Mouse (Mus musculus): ENCODE data around the gene Cpn2.

Cpn2 gene

DNA sequence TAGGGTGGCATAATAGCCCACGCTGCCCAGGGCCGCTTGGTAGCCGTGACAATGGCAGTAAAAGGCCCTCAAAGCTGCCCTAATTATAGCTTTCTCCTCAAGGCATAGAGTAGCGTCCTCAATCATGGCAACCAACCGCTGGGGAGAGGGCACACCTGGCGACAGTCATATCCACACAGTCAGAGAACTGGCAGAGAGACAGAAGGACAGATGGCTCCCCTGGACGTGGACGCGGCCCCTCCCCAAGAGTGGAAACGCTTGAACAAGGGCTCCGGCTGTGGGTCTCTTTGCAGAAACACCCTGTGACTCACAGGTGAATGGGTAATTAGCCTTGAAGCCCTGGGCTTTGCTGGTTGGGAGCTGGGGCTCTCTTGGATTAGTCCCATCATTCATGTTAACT, 11.1 kb upstream of the Cpn2 start:
- DNase-seq: peak; percentile 47 to 57

DNA sequence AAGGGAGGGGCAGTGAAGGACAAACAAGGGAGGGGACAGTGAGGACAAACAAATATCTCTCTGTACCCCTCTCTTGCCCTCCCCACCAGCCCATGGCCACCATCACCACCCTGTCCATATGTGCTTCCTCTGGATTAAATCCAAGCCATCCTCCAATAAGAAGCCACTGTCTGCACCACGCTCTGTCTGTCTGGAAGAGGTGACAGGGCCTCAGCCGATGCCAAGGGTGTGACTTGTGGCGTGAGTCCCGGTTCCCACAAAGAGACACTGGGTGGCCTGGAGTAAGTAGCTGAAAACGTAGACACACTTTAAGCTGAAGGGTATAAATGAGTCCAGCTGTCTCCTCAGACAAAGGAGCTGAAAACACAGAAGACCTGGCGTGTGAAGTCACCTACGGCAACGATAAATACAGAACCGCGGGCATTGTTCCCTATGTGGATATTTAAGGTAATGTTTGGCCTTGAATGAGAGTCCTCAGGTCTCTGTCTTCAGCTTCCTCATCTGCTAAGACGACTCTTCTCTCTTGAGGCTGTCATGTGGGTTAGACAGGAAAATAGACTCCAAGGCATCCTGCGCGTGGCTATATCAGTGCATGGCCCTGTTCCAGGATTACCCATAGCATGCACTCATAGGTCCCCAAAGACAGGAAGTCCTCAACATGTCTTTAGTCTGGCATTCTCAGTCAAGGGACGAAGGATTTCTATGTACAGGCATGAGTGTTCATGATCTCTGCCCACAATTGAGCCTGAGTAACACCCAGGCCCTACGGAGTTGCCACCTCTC, 8.4 kb upstream of the Cpn2 start:
- no peak for DNase-seq

DNA sequence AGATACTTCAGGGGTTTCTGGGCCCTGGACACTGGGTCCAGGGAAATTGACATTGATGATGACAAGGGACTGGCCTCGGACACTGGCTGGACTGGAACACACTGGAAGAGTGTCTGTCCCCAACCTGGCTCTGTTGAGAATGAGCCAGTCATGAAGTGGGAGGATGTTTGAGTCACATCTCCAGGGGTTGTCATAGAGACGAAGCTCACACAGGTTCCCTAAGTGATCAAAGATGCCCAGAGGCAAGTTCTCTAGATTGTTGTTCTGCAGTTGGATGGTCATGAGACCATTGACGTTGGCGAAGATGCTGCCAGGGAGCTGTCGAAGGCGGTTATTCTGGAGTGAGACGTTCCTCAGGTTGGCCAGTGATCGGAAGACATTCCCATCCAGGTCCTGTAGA, 5.8 kb upstream of the Cpn2 start:
- no peak for DNase-seq

DNA sequence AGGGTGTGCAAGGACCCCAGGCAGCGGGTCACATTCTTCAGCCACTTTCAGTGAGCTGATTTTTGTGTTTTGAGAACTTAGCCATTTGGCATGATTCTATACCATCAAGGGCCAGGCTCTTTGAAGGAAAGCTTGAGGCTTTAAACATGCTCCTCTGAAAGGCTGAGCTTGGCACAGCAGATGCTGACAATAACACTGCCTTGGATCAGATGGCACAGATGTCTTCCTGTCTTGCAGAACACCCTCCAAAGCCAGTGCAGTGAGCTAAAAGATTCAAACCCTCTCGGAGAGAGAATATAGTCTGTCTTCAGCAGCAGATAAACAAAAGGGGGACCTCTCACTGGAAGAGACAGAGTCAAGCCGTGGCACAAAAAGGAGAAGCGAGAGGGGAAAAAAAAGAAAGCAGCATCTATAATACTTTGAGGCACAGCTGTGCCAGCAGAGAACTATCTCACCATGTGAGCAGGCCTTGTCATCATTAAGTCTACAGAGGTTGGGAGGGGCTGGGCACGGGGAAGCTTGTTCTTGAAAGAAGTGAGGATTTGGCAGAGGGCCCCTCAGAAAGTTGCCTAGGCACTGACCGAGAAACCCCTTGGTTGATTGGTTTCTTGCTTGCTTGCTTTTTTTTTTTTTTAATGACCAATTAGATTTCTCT, 4.8 kb upstream of the Cpn2 start:
- DNase-seq: no peak

DNA sequence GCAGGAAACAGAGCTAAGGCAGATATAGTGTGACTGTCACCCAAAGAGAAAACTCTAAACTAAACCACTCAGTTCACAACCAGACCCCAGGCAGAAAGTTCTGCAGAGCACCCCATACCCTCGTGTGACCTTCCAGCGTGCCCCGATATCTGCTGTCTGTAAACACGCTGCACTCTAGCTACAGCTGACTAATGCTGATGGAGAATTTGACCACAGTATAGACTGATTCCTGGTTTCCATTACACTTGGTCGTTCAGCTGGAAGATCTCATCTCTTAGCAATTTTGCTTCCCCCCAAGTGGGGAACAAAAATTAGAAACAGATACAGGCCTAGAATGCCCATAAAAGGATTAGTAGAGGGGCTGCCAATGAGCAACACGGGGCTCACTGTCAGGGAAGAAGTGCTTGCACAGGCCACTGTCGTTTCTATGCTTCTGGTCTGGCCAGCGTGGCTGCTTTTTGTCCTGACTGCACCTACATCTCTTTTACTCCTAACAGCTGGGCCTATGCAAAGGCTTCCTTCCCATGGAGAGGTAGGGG, 4.0 kb upstream of the Cpn2 start:
- no peak for DNase-seq

DNA sequence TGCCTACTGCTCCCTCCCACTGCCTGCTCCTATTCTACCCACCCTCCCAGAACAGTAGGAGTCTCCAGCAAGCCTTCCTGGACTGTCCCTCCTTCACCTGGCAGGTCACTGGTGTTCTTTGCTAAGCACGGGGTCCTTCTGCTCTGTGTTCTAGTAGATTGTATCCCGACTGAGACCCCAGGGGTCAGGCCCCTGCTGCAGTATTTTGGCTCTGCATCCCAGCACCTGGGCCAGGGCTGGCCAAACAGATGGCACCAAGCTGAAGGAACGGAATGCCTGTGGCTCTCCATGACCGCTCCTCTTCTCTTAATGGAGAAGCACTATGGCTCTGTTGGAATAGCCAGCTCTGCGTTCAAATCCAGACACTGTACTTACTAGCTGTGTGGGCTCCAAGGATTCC, 738 bp downstream of the Cpn2 start:
- DNase-seq: peak; percentile 38 to 62

DNA sequence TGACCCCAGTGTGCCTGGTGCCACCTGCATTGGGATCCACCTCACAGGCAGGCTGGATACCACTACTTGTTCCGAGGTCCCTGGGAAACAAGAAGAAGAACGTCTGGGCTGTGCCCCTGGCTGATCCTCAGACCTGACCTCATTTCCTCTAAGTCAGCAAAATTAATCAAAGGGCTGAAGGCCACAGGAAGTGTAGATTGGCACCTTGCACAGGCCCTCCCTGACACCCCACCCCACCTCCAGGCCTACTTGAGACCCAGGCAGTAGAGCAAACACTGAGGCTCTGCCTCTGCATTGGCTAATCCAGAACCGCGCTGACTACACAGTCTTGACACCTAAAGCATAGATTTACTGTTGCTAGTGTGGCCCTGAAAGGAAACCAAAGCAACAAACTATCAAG, 1.7 kb downstream of the Cpn2 start:
- DNase-seq: no peak

DNA sequence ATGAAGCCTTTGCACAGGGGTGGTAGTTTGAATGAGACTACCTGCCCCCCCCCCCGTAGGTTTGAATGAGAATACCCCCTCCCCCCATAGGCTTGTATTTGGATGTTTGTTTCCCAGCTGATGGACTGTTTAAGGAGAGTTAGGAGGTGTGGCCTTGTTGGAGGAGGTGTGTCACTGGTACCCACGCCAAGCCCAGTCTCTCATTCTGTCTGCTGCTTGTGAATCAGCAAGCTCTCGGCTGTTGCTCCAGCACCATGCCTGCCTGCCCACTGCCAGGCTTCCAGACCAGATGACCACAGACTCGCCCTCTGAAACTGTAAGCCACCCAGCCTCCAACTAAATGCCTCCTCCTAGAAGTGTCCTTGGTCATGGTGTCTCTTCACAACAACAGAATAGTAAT, 4.1 kb downstream of the Cpn2 start:
- no peak for DNase-seq

DNA sequence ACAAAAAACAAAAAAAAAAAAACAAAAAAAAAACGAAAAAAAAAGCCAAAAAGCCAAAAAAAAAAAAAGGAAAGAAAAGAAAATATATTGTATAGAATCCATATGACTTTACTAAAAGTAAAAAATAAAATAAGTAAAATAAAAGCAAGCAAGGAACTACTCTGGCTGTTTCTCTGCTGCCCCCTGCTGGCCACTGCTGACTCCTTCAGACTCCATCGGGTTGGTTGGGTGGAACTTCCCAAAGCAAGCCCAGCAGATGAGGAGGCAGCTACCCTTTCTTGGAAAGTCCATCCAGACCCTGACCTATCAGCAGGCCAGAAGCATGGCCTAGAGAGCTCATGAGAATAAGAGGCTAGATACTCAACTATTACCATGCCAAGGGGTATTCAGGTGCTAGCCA, 4.6 kb downstream of the Cpn2 start:
- DNase-seq: peak; percentile 78 to 85

DNA sequence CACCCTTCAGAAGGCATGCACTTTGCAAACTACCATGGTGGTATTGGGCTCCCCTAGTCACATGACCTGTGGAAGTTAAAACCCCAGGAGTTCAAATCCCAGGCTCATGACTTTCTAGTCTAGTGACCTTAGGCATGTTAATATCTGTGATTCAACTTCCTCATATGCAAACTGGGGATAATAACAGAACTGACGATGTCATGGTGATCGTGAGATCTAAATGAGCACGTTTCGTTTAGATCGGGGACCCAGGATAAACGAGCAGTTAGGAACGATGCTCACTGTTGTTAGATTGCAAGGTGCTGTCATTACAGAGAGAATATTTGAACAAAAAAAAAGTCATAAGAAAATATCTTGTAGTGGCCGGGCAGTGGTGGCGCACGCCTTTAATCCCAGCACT, 5.1 kb downstream of the Cpn2 start:
- DNase-seq: no peak

DNA sequence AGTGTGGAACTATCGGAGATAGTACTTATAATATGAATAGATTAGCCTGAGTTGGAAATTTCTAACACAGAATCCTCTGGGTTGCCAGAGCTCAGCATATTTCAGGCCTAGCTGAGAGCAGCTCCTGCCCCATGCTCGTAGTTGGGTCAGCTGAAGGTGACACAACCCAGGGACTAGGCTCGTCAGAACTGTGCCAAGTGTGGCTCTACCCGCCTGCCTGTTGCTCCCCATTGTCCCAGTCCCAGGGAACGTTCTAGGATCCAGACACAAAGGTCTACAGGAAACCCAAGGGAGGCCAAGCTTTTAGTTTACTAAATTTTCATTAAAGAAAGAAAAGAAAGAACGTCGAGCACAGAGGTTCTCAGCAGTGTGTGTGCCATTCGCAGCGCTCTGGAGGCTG, 6.0 kb downstream of the Cpn2 start:
- DNase-seq: no peak

DNA sequence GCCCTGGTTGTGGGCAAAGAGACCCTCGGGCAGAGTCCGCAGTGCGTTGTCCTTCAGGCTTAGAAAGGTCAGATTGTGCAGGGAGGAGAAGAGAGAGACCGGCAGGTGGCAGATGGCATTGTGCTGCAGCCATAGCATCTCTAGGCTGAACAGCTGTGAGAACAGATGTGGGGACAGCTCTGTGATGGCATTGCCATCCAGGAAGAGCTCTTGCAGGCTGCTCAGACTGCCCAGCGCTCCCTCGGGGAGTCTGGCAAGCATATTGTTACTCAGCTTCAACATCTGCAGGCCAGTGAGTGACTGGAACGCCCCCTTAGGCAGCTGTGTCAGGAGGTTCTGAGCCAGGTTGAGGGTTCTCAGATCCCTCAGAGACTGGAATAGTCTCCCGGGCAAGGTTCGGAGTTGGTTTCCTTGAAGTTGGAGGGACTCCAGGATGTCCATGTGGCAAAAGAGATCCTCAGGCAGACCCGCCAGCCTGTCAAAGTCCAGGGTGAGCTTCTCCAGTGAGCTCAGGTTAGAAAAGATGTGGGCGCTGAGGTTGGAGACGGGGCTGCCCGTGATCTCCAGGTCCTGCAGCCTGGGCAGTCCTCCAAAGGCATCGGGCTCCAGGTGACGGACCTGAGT, 7.2 kb downstream of the Cpn2 start:
- DNase-seq: no peak

DNA sequence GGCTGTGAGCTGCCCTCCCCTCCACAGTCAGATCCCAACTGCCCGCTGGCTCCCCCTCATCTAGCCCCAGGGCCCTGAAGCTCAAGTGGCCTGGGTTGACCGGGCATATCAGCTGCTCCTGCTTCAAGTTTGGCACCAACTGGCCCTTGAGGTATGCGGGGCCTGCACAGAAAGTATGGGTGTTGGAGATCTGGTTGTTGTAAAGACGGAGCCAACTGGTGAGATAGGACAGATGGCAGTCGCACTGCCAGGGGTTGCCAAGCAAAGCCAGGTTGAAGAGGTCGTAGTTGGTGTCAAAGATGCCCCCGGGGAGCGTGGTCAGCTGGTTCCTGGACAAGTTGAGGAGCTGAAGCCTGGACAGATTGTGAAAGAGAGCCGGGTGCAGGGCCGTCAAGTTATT, 7.9 kb downstream of the Cpn2 start:
- no peak for DNase-seq

DNA sequence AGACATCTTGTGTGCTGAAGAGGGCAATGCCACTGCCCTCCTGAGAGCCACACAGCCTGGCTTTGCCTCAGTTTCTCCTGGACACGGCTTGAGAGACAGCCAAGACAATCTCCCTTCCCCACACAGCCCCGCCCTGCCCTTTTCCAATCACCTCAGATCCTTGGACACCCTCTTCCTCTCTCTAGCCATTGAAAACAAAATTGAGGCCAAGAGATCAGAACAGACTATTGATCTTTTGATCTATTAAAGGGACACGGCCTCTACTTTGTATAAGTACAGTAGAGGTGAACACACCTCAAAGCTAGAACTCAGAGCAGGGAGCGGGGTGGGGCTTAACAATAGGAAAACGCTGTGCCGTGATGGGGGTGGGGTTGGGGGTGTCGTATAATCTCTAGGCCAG, 8.9 kb downstream of the Cpn2 start:
- no peak for DNase-seq

DNA sequence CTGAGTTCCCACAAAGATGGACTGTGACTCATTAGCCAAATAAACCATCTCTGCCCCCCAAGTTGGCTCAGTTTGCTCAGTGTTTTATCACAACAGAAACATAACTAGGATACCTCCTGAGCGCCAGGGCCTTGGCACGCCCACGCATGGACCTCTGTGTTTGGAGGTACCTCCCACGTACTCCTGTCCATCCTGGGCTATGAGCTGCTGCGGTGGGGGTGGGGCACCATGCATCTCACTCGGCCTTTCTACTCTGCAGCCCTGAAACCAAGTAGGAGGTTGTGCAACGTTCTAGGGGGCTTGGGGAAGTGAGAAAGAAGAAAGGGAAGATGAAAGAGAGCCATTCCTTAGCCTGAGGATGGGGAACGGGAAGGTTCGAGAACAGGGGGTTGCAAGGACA, 9.6 kb downstream of the Cpn2 start:
- DNase-seq: no peak

DNA sequence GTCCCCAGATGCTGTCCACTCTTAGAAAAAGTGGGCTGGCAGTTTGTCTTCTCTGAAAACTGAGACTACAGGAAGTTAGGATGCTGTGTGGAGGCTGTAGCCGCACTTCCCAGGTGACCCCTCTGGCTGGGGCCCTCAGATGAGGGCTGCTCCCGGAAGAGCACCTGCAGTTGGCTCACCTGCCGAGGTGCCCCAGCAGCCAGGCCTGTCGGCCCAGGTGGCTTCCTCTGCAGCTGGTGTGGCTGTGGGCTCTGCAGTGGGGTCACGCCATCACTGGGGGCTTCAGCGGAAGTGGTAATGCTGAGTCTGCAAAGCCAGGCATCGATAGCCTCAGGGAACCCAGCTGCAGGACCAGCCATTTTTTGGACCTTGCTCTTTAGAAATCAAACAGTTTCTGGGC, 12.2 kb downstream of the Cpn2 start:
- no peak for DNase-seq

DNA sequence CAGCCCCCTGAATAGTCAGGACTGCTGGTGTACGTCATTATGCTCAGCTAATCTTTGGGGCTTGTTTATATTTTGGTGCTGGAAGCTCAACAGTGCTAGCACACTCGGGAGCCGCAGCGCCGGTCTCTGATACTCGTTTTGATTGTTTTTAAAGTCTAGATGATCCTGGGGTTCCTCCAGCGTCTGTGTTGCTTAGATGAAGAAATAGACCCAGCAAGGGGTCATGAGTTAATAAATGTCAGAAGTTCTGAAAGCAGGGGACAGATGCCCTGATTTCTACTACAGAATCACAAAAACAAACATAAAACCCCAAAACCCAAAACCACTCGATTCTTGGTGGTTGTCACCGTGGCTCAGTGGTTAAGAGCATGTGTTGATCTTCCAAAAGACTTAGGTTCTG, 13.4 kb downstream of the Cpn2 start:
- no peak for DNase-seq

DNA sequence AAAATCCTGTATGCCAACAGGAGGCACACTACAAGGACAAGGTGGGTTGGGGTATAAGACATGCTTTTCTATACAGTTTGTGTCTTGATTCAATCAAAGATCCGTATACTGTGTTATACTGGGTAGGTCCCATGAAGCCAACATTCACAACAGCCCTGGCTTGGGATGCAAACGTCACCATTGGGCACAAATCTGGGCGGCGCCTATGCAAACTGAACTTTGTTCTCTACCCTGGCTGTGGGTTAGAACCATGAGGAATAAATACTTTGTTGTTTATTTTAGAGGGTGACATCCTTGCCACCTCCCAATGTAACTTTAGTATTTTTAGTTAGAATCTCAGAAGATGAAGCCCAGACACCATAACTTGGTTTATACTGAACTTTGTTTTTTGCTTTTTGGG, 13.9 kb downstream of the Cpn2 start:
- DNase-seq: no peak

DNA sequence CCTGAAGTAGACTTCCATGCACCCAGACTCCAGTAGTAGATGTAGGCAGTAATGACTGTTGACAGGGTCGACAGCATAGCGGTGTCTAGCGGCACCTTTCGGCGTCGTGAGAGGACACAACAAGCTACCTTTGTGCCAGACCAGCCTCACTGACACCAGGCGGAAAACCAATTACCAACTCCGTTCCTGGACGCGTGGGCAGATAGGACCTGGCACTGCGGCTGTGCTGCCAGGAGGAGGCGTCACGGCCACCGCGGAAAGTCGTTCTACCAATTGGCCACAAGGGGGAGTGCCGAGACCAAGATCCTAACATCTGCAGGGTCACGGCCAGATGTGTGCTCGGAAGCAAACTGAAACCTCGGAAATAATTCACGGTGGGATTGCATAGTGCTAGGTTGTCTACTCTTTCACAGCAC, 15.3 kb downstream of the Cpn2 start:
- DNase-seq: peak; percentile 69 to 78

DNA sequence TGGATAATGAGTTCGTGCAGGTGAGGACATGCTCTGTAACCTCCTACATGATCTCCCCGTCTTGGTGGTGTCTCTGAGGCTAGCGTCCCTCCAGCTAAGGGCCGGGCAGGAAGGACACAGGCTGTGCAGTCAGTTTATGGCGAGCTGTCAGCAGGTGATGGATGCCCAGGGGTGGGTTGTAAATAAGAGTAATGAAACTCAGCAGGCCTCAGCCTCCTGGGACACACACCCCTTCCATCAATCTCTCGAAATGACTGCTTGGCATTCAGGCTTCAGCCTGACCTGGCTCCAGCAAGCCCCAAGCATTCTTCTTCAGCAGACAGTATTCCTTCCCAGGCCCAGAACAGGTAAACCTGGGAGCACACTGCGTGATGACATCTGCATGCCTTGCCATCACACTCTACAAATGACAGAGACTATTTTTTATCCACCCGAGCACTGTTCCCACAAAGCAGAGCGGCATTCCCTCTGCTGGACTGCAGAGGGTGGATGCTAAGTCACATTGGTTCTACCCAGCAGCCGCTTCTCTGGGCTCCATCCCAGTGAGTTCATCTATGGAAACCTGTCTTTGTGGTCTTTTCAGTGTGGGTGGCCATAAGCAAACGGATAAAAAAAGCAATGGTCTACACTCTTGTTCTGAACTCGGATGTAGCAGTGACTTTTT, 23.1 kb downstream of the Cpn2 start:
- DNase-seq: no peak

DNA sequence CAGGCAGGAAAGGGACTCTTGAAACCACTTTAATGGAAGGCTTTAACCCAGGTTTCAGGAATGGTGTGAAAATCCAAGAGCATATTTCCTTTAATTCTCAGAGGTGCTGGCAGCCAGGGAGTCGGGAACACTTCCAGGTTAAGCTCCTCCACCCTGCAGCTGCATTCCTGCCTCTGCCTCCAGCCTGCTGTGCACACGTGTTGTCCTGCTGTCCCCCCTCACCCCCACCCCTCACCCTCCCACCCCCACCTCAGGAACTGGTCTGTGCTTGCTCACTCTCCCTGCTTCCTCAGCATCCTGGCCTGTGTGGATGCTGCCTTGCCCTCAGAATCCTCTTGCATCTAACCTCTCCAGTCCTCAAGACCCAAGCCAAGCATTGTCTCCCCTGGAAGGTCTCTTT, 25.7 kb downstream of the Cpn2 start:
- no peak for DNase-seq

DNA sequence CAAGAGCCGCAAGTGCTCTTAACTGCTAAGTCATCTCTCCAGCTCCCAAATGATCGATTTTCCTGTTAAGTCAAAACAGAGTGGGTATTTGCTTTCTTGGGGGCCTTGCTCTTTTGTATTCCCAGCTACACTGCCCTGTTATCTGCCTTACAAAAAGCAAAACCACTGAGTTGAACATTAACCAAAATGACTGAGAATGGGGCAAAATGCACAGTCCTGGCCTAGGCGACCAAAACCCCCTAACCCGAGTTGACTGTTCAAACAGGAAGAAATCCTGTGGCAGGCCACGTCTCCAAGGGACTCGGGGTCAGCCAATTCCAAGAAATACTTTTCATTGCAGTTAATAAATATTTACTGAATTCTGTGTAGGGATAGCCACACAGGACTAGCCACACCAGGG, 28.5 kb downstream of the Cpn2 start:
- no peak for DNase-seq

DNA sequence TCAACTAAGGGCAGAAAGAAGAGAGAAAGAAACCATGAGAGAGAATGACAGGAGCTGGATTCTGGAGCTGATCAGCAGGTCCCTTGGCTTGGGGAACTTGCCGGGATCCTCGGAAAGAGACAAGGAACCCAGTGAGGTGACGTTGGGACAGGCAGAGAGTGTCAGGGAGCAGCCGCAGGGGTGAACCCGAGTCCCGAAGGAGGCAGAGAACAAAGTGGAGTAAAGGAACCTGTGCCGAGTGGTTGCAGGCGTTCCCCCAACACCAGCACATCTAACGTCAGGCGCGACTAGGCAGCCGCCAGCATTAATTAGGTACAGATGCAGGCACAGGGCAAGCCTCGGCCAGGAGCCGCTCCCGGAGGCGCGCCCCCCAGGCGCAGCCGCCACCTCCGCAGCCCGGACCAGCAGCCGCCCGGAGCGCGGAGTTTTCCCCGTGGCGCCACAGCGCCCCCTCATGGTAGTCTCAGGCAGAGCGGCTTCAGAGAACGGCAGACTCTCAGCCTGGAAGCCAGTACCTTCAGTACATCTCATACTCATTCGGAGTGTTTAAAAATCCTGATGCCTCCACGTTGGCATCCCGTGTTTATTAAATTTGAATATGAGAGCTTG, 31.1 kb downstream of the Cpn2 start:
- DNase-seq: peak; percentile 92 to 93

Measured in cerebellum, postnatal 14 days (tissue).